Mouse (Mus musculus) MEL (cell line): ENCODE measurements at regions not wholly inside any gene's neighbourhood (a gene's known extent, or its start where the extent isn't known, plus 50 kb on each side); places are given as distances from the start of the nearest gene placed in this dataset.

Experiments used
- DNase-seq: peaks from one replicate; pipeline ENCODE4 v3.0.0; 2011; ENCODE audit warnings: low read depth, low spot score
- H3K27ac ChIP-seq: 2 replicates; pipeline ENCODE4 v1.5.1; 2012; ENCODE audit warnings: low read depth, mild to moderate bottlenecking, control low read depth, low read length, moderate library complexity; ENCODE audit not compliant: control insufficient read depth
- H3K27me3 ChIP-seq, 2 experiments: fragments of 150-350 bp in 1 of 2; sonication (generic) in 1 of 2; 2 replicates each; pipeline ENCODE4 v1.6.1; 2012; ENCODE audit warnings: low read length in 2 of 2, mild to moderate bottlenecking in 2 of 2, improper control_type of control experiment in 1 of 2, moderate library complexity in 1 of 2; ENCODE audit not compliant: insufficient read depth in 2 of 2, control insufficient read depth in 1 of 2
- H3K36me3 ChIP-seq, 2 experiments: 2 replicates each; pipeline ENCODE4 v1.6.1; 2012 to 2014; ENCODE audit warnings: low read length in 2 of 2, improper control_type of control experiment in 1 of 2, inconsistent platforms in 1 of 2, mild to moderate bottlenecking in 1 of 2; ENCODE audit not compliant: insufficient read depth in 2 of 2, control insufficient read depth in 1 of 2
- H3K4me1 ChIP-seq, 2 experiments: fragments of 150-350 bp in 1 of 2; sonication (generic) in 1 of 2; 2 replicates each; pipeline ENCODE4 v1.6.1; 2012; ENCODE audit warnings: low read length in 2 of 2, improper control_type of control experiment in 1 of 2, mild to moderate bottlenecking in 1 of 2; ENCODE audit not compliant: insufficient read depth in 2 of 2, control insufficient read depth in 1 of 2
- H3K4me3 ChIP-seq, 2 experiments: fragments of 150-350 bp in 1 of 2; sonication (generic) in 1 of 2; 2 replicates each; pipeline ENCODE4 v1.5.1; 2012; ENCODE audit warnings: low read depth in 2 of 2, low read length in 2 of 2, mild to moderate bottlenecking in 2 of 2, moderate library complexity in 2 of 2, control low read depth in 1 of 2, improper control_type of control experiment in 1 of 2; ENCODE audit not compliant: control insufficient read depth in 1 of 2, insufficient read depth in 1 of 2
- H3K79me2 ChIP-seq: 2 replicates; pipeline ENCODE4 v1.6.1; 2012; ENCODE audit warnings: mild to moderate bottlenecking, low read length, moderate library complexity; ENCODE audit not compliant: control insufficient read depth, poor library complexity, insufficient read depth
- H3K9ac ChIP-seq: 2 replicates; pipeline ENCODE4 v1.6.1; 2012; ENCODE audit warnings: low read depth, mild to moderate bottlenecking, control low read depth, low read length, moderate library complexity; ENCODE audit not compliant: control insufficient read depth, poor library complexity, severe bottlenecking
- H3K9me3 ChIP-seq: fragments of 150-350 bp; sonication (generic); replicated peaks from 2 replicates; pipeline ENCODE4 v1.6.1; 2012; ENCODE audit warnings: mild to moderate bottlenecking, low read length, improper control_type of control experiment, moderate library complexity; ENCODE audit not compliant: insufficient read depth
- BHLHE40 ChIP-seq: IDR thresholded peaks from 2 replicates; pipeline ENCODE4 v1.6.1; 2012; ENCODE audit warnings: low read depth, mild to moderate bottlenecking, inconsistent platforms, low read length, improper control_type of control experiment, borderline replicate concordance
- CHD1 ChIP-seq: IDR thresholded peaks from 2 replicates; pipeline ENCODE4 v1.6.1; 2012; ENCODE audit warnings: low read depth, mild to moderate bottlenecking, inconsistent platforms, low read length, improper control_type of control experiment
- CHD2 ChIP-seq: IDR thresholded peaks from 2 replicates; pipeline ENCODE4 v1.6.1; 2011; ENCODE audit warnings: low read length, improper control_type of control experiment
- ELF1 ChIP-seq: IDR thresholded peaks from 2 replicates; pipeline ENCODE4 v1.6.1; 2014; ENCODE audit warnings: low read depth, mild to moderate bottlenecking, inconsistent platforms, low read length, improper control_type of control experiment, moderate library complexity
- EP300 ChIP-seq, 2 experiments: IDR thresholded peaks; 2 replicates each; pipeline ENCODE4 v1.6.1; 2011; ENCODE audit warnings: improper control_type of control experiment in 2 of 2, low read length in 2 of 2, low read depth in 1 of 2, mild to moderate bottlenecking in 1 of 2
- GABPA ChIP-seq: IDR thresholded peaks from 2 replicates; pipeline ENCODE4 v1.6.1; 2012; ENCODE audit warnings: low read depth, mild to moderate bottlenecking, inconsistent platforms, low read length, improper control_type of control experiment, moderate library complexity
- JUND ChIP-seq: IDR thresholded peaks from 2 replicates; pipeline ENCODE4 v1.6.1; 2011; ENCODE audit warnings: low read depth, mild to moderate bottlenecking, improper control_type of control experiment, low read length
- MYB ChIP-seq: IDR thresholded peaks from 2 replicates; pipeline ENCODE4 v1.6.1; 2011; ENCODE audit warnings: mild to moderate bottlenecking, low read depth, low read length, improper control_type of control experiment
- MYC ChIP-seq: IDR thresholded peaks from 2 replicates; pipeline ENCODE4 v1.6.1; 2011; ENCODE audit warnings: low read depth, mild to moderate bottlenecking, low read length, improper control_type of control experiment, moderate library complexity
- NELFE ChIP-seq: IDR thresholded peaks from 2 replicates; pipeline ENCODE4 v1.6.1; 2011; ENCODE audit warnings: low read depth, low read length, improper control_type of control experiment
- POLR2AphosphoS2 ChIP-seq: IDR thresholded peaks from 2 replicates; pipeline ENCODE4 v1.6.1; 2011; ENCODE audit warnings: low read length, improper control_type of control experiment
- POLR2AphosphoS5 ChIP-seq: IDR thresholded peaks from 2 replicates; pipeline ENCODE4 v1.6.1; 2012; ENCODE audit warnings: low read depth, borderline replicate concordance, mild to moderate bottlenecking, inconsistent platforms, low read length, moderate library complexity, mixed read lengths
- RAD21 ChIP-seq: IDR thresholded peaks from 2 replicates; pipeline ENCODE4 v1.6.1; 2011; ENCODE audit warnings: mild to moderate bottlenecking, low read depth, low read length, improper control_type of control experiment
- SIN3A ChIP-seq: IDR thresholded peaks from 2 replicates; pipeline ENCODE4 v1.6.1; 2012; ENCODE audit warnings: low read length, improper control_type of control experiment, inconsistent platforms
- SMC3 ChIP-seq: IDR thresholded peaks from 2 replicates; pipeline ENCODE4 v1.6.1; 2011; ENCODE audit warnings: low read depth, low read length, improper control_type of control experiment
- TAL1 ChIP-seq: IDR thresholded peaks from 2 replicates; pipeline ENCODE4 v1.6.1; 2012; ENCODE audit warnings: mild to moderate bottlenecking, inconsistent platforms, low read length, moderate library complexity, mixed read lengths
- TCF12 ChIP-seq: IDR thresholded peaks from 2 replicates; pipeline ENCODE4 v1.6.1; 2014; ENCODE audit warnings: low read depth, mild to moderate bottlenecking, inconsistent platforms, low read length, improper control_type of control experiment, moderate library complexity
- UBTF ChIP-seq: IDR thresholded peaks from 2 replicates; pipeline ENCODE4 v1.6.1; 2012; ENCODE audit warnings: low read depth, mild to moderate bottlenecking, inconsistent platforms, low read length, improper control_type of control experiment, moderate library complexity, borderline replicate concordance; ENCODE audit not compliant: insufficient read depth
- USF1 ChIP-seq: IDR thresholded peaks from 2 replicates; pipeline ENCODE4 v1.6.1; 2014; ENCODE audit warnings: low read depth, mild to moderate bottlenecking, inconsistent platforms, low read length, improper control_type of control experiment, moderate library complexity
- USF2 ChIP-seq, 2 experiments: IDR thresholded peaks; 2 replicates each; pipeline ENCODE4 v1.6.1; 2011 to 2012; ENCODE audit warnings: improper control_type of control experiment in 2 of 2, low read length in 2 of 2, borderline replicate concordance in 1 of 2, inconsistent platforms in 1 of 2, low read depth in 1 of 2, mild to moderate bottlenecking in 1 of 2; ENCODE audit not compliant: insufficient read depth in 1 of 2
- ZC3H11A ChIP-seq: IDR thresholded peaks from 2 replicates; pipeline ENCODE4 v1.6.1; 2012; ENCODE audit warnings: low read depth, mild to moderate bottlenecking, inconsistent platforms, low read length, improper control_type of control experiment
- ZKSCAN1 ChIP-seq: IDR thresholded peaks from 2 replicates; pipeline ENCODE4 v1.6.1; 2012; ENCODE audit warnings: low read depth, mild to moderate bottlenecking, inconsistent platforms, low read length, improper control_type of control experiment, moderate library complexity
- ZNF384 ChIP-seq: IDR thresholded peaks from 2 replicates; pipeline ENCODE4 v1.6.1; 2012; ENCODE audit warnings: low read depth, mild to moderate bottlenecking, inconsistent platforms, low read length, improper control_type of control experiment

DNA sequence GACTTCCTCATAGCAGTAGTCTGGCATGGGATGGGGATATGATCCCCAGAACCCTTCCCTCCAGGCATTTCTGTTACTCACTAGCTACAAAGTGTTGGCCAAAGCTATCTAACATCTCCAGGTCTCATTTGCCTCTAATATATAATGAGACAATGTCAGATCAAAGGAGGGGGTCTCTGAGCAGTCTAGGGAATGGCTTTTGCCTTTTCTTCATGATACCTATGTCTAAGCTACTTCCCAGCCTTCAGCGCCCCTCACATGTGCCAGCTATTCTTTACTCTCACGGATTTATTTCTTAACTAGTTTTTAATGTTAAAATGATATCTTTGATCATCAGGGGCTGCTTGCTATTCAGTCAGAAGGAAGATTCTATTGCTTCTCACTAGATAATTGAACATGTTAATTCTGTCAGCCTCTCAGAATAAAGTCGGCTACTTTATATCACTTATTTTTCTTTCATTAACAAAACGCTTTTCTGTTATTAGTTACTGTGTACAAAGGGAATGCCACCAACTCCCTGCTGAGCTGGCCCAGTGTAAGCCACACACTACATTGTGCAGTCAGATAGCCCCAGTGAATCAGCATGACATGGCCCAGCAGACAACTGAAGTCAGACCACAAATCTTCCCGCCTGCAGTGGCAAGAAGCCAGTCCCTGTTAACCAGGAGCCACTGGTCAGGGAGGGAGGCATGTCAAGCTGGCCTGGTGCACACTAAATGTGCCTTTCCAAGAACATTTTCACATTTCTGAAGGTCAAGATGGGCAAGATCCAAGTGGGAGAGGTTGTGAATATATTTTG lies 386.6 kb downstream of the Meis1 start:
- Histone ChIP-seq H3K9me3 (no peaks in the 10 kb centered on the region), H3K4me3 (no peak overlapping the region), H3K27ac (no peak overlapping the region), H3K27me3 (no peaks in the 10 kb centered on the region; a peak in 2 of 4 replicates), H3K9ac (no peak overlapping the region)
- no peak for DNase-seq
- no peak for TF ChIP-seq RAD21
- TF ChIP-seq BHLHE40: no peak
- no peak for TF ChIP-seq ZNF384
- TF ChIP-seq USF1: no peak
- no peak for TF ChIP-seq JUND
- TF ChIP-seq ZKSCAN1: no peak
- TF ChIP-seq SMC3: no peak
- TF ChIP-seq POLR2AphosphoS5: no peak
- no peak for TF ChIP-seq SIN3A
- TF ChIP-seq CHD1: no peak
- TF ChIP-seq GABPA: no peak
- no peak for TF ChIP-seq MYC
- TF ChIP-seq EP300 (IDR thresholded peaks at IDR 0.05; ENCODE audit: low read depth in 1 of 2, low read length in 2 of 2): no peak
- TF ChIP-seq TCF12: no peak
- TF ChIP-seq MYB: no peak
- TF ChIP-seq CHD2: no peak
- TF ChIP-seq NELFE: no peak
- TF ChIP-seq UBTF: no peak
- TF ChIP-seq ELF1: no peak
- TF ChIP-seq, all 39 proteins: peak for 0
- no peaks in the 10 kb centered on the region for H3K79me2 ChIP-seq
- no peaks in the 10 kb centered on the region for H3K4me1 ChIP-seq
- no peaks in the 10 kb centered on the region for H3K36me3 ChIP-seq

DNA sequence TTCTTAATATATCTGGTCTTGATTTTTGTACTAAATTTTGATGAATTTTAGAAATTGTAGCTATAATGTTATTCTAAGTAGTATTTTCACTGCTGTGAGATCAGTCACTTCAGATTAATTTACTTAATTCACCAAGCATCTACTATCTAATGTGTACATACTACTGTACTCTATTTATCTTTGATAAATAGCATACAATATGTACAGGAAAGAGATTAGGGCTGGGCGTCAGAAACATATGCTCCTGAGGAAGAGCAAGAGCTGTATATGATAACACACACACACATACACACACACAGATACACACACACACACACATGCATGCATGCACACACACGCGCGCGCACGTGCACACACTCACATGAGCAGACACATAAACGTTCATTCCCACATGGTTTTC lies 387.2 kb downstream of the Meis1 start:
- H3K4me1 ChIP-seq: no peaks in the 10 kb centered on the region
- no peak overlapping the region for H3K4me3 ChIP-seq
- no peak for TF ChIP-seq POLR2AphosphoS2
- no peak for TF ChIP-seq MYB
- no peak for TF ChIP-seq USF2 (IDR thresholded peaks at IDR 0.05; ENCODE audit: borderline replicate concordance in 1 of 2, insufficient read depth in 1 of 2, low read depth in 1 of 2, low read length in 2 of 2)
- TF ChIP-seq ZC3H11A: no peak
- no peak for TF ChIP-seq TAL1
- no peak for TF ChIP-seq MYC
- no peak for TF ChIP-seq TCF12
- TF ChIP-seq, all 39 proteins: peak for 0
- H3K27me3 ChIP-seq: no peaks in the 10 kb centered on the region; a peak in 2 of 4 replicates
- DNase-seq: no peak
- no peak overlapping the region for H3K27ac ChIP-seq
- no peaks in the 10 kb centered on the region for H3K36me3 ChIP-seq
- H3K79me2 ChIP-seq: no peaks in the 10 kb centered on the region
- H3K9ac ChIP-seq: no peak overlapping the region
- no peaks in the 10 kb centered on the region for H3K9me3 ChIP-seq
